Mouse (Mus musculus) adipocyte (in vitro differentiated cells): ENCODE results near the gene Krt222.
"Not testable (repeated sequence)": the region's sequence is repeated elsewhere in the genome, so short reads cannot be mapped to it uniquely, and the experiment has no call there.

Experiments used
- DNase-seq: peaks from one replicate; pipeline ENCODE4 v3.0.0-alpha.2; 2016; ENCODE audit warnings: low spot score

The Krt222 gene

DNA sequence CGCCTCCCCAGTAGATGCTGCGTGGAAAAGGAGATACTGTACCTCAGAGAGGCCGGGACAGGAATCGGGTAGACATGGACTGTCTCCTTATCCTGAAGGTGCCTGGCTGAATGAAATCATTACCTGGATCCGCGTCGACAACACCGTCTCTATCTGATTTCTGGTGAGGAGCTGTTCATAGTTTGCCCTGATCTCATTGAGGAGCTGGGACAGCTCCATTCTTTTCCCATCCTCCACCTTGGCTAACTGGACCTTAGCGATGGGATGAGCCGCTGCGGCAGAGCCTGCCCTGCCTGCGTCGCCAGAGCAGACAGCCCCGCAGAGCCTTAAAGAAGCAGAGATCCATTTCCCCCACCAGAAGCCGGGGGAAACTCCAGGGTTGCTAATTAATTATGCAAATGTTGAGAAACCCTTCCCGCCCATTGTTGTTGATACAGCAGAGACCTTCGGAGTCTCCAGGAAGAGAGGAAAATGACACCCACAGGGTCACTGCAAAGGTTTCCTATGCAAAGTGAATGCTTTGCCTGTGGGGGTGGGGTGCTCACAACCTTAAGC lies at the start of gene Krt222:
TSS of gene Krt222 (minus strand) at position 266 of the 555 bp plus-strand sequence.
- DNase-seq: no peak

DNA sequence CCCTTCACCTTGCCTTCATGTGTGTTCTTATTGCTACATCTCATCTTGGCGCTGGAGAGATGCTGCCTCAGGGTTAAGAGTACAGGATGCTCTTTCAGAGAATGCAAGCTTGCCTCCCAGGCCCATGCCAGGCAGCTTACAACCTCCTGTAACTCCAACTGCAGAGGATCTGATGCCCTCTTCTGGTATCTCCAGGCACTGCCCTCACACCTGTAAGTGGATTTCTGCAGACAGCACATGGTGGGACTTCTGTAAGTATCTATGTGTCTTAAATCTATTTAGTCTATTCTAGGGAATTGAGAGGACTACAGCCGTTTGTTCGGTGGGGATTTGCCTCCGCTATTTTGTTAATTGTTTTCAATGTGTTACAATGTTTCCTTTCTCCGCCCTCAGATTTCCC lies 49.0 kb upstream of the Krt222 start:
- DNase-seq: peak; percentile 7

DNA sequence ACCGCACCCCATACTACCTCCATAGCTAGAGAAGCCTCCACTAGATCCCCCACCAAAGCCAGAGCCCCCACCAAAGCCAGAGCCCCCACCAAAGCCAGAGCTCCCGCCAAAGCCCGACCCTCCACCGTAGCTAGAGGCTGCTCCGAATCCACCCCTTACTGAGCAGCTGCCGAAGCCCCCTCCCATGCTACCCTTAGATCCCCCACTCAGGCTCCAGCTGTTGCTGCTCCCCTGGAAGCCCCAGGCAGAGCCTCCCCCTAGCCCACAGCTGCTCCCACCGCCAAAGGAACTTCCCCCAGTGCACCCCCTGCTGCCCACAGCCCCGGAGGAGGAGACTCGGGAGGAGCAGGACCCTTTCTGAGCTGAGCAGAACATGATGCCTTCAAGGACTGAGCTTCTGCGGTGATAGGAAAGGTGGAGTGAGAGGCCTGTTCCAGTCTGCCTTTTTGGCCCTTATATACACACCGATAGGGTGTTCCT lies 41.0 kb upstream of the Krt222 start, which contains the start of gene Krt24:
TSS of gene Krt24 (minus strand) at position 430 of the 480 bp plus-strand sequence.
- DNase-seq: no peak

DNA sequence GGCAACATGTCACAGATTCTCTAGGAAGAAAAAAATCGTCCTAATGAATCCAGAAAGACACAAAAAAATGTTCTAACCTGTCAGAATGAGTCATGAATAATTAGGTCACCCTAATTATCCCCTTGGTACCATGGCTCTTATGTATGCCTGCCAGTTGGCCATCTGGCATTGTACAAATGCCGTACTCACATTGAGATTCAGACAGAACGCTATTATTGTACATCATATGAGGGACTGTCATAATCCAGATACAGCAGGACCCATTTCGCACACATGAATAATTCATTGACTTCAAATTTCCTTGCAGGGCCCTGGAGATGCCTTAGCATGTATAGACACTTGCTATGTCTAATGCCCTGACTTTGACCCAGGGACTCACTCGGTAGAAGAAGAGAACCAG lies 40.1 kb upstream of the Krt222 start:
- DNase-seq: no peak

DNA sequence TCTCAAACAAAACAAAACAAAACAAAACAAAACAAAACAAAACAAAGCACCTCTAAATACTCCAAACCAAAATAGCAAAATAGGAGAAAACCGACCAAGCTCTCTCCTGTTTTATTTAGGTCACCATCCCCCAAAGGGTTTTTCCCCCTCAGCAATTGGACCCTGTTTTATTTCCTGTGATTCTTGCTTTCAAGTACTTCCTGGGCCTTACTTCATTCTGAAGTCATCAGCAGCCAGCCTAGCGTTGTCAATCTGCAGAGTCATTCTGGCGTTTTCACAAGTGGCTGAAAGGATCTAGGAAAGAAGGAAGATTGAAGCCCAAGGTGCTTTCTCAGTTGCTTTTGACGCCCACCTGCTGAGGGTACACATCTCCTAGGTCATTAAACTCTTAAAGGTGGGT lies 39.4 kb upstream of the Krt222 start:
- DNase-seq: no peak

DNA sequence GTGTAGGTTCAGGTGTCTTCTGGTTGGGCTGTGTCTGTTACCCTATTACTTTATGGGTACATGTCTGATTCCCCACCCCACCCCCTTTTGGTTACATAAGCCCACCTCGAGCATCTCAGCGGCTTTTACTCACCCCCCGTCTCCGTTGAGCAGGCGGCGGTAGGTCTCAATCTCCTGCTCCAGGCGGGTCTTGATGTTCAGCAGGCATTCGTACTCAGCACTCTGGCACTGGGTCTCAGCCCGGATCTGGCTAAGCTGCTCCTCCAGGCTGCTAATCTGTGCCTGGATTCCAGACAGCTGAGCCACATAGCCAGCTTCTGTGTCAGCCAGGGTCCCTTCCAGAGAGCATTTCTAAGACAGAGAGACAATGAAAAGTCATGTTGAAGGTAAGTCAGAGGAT lies 37.2 kb upstream of the Krt222 start:
- DNase-seq: no peak

DNA sequence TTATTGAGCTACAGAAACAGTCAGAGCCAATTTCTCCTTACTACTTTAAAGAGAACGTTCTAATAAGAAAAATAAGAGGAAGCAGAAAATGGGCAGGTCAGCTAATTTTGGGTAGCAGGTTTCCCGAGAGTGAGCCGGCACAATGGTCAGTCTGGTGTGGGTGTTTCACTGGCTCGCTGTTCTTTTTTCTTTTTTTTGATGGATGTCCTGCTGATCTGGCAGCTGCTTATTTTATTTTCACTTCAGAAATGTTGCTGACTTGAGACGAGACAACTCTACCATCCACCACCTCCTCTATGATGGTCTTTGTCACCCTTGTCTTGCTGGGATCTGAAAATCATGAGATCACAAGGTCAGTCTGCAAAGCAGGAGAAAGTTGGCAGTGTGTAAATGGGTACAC lies 36.1 kb upstream of the Krt222 start:
- no peak for DNase-seq

DNA sequence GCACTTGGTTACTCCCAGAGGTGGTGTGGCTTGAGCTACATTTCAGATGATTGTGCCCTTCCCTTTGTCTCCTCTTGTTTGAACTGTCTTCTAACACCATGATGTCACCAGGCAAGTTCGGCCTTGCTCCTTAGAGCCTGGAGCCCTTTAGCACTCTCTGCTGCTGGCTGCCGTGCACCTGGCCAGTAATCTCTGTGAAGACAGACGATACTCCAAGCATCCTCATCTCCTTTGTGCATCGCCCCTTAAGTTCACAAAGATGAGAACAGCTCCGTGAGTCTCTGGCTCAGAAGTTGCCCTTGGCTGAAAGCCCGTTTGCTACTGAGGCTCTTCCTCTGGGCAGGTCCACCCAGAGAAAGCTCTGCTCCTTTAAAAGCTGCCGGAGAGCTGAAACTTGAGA lies 32.9 kb upstream of the Krt222 start:
- no peak for DNase-seq

DNA sequence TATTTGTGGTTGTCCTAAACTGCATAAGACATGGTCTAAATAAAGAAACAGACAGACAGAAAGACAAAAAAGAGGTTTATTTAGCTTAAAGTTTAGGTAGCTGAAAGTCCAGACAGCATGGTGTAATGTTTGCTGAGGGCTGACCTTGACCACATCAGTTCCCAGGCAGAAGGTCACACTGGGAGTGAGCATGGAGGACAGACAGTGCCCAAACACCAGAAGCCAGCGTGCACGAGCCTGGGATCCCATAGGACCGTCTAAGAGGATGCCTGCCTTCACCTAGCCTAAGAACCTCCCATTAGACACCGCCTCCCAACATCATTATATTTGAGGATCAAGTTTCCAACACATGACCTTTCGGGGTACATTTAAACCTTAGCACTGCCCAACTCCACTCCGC lies 31.7 kb upstream of the Krt222 start:
- no peak for DNase-seq

DNA sequence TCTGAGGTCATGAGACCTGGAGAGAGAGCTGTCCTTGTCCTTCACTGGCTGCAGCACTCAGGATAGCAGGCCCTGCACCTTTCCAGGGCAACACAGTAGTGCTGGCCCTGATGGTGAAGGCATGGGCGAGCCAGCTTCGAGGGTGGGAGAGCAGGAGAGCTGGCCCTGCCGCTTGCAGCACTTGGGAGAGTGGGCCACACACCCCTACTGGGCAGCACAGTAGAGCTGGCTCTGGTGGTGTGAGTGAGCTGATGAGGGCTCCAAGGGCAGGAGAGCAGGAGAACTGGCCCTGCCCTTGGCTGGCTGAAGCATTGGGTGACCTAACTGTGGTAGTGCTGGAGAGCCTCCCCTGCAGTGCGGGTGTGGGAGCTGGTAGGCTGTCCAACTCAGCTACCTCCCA lies 28.8 kb upstream of the Krt222 start:
- DNase-seq: no peak

DNA sequence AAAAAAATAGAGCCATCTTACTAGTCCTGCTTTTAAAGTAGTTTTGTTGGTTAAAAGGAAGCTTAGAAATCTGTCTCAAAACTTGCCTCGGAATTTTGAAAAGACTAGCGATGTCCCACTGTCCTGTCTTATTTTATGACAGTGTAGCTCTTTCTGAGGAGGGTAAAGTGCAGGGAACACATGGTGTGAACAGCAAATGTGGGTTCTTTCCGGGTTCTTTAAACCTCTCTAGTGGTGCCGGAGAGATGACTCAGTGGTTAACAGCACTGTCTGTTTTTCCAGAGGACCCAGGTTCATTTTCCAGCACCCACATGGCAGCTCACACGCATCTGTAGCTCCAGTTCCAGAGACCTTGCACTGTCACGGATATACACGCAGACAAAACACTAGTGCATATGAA lies 25.3 kb upstream of the Krt222 start:
- no peak for DNase-seq

DNA sequence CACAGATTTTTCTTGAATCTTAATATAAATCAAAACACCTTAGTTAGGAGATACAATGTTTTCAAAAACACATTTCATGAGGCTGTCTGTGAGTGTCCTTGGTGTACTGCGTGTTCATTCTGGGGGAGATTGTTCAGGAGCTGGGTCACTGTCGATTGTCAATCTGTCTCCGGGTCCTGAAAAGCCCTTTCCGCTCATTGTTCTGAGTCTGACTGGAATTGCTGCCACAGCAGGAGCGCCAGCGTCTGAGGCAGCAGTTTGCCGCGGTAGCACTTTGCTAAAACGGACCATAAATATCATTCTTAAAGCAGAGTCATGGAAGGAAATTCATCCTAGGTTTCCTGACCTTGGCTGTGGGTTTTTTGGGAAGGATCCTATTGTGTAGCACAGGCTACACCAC lies 21.9 kb upstream of the Krt222 start:
- DNase-seq: no peak

DNA sequence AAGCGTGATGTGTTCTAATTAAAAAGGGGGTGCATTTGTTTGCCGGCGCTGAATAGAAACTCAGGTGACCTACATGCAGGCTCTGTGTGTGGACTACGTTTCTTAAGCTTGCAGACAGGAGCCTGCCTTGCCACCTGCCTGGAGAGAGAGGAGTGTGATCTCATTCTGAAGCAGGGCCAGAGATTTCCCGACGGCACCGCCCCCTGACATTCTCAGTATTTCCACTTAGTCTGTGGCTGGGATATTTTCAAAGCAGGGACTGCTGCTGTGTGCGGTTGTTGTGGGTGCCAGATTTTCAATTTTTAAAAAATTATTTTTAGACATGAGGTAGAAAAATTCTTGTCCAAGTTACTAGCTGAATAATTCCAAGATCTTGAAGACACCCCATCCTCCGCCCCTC lies 21.3 kb upstream of the Krt222 start:
- no peak for DNase-seq

DNA sequence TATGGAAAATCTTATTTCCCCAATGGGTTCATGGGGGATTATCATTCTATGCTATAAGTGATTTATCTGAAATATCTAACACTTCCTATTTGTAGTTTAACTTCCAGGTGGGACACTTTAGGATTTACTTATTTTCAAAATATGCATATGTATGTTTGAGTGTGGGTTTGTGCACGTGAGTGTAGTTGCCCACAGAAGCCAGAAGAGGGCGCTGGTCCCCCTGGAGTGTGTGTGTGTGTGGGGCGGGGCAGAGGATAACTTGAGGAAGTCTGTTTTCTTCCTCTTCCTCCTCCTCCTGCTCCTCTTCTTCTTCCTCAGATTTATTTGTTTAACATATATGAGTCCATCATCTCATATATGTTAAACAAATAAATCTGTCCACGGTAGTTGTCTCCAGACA lies 12.3 kb upstream of the Krt222 start:
- DNase-seq: no peak

DNA sequence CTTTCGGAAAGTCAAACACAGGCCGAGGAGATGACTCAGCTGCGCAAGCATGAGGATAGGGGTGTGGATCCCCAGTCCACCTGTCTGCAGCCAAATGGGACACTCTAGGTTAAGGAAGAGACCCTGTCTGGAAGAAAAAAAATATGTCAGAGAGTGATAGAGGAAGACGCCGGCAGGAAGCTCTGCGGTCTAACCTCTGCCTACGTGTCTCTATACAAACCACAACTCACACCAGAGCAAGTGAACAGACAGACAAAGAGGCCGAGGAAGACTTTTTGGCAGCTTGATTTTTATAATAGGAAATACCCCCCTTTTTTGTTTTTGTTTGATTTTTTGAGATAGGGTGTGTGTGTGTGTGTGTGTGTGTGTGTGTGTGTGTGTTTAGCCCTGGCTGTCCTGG lies 11.4 kb upstream of the Krt222 start:
- no peak for DNase-seq

DNA sequence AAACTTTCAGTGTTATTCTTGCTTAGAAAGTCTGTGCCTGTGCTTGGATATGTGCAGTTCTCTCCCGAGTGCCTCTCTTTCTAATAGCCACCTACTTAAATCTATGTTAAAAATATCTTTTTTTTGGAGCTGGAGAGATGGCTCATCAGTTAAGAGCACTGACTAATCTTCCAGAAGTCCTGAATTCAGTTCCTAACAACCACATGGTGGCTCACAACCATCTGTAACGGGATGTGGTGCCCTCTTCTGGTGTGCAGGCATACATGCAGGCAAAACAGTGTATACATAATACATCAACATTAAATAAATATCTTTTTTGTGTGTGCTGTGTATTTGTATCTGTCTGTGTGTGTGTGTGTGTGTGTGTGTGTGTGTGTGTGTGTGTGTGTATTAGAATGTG lies 10.0 kb upstream of the Krt222 start:
- DNase-seq: no peak

DNA sequence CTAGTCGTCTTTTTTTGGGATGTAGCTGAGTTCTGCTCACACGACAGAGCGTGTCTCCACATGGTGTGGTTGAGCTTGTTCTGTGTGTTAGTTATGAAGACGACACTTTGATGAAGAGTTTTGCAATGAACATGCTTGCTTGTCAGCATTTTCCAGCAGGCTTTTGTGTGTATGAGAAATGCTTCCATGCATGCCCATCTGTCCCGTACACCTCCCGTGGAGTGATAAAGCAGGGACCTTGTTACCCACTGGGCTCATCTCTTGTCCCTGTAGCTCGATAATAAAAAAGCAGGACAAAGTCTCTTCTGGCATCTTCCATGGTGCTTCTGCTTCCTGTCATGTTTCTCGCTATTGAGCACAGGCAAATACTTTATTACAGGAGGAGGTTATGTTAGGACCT lies 8.8 kb upstream of the Krt222 start:
- no peak for DNase-seq

DNA sequence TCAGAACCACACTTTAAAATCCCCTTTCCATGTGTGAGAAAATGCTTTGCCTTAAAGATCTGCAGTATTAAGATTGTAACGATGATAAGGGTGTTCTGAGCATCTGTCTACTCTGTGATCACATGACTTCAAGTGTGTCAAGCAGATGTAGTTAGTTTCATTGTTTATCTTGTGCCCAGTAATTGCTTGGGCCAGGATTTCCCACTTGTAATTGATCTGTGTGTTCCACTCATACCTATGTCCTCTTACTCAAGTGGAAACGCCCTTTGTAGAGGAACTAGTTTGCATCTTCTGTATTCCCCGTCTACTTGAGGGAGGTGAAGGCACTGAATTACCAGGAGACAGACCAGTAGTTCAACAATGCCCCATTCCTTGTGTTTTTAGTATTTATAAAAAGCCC lies 6.8 kb upstream of the Krt222 start:
- DNase-seq: no peak

DNA sequence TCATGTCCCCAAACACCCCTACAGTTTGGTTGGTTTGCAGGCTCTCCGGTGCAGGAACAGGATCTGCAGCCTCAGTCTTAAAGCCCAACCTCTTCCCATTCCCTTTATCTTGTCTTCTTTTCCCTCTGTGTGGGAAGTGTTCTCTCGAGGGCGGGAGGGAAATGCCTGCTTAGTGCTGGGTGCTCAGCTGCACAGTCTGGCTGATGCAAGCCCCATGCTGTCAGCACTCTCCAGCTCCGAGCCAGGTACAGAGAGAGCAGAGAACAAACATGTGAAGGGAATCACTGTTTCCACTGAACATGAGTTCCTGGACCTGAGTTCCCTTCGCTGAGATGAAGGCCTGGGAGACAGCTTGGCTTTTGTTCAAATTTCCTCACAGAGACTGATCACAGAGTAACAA lies 6.4 kb upstream of the Krt222 start:
- DNase-seq: no peak

DNA sequence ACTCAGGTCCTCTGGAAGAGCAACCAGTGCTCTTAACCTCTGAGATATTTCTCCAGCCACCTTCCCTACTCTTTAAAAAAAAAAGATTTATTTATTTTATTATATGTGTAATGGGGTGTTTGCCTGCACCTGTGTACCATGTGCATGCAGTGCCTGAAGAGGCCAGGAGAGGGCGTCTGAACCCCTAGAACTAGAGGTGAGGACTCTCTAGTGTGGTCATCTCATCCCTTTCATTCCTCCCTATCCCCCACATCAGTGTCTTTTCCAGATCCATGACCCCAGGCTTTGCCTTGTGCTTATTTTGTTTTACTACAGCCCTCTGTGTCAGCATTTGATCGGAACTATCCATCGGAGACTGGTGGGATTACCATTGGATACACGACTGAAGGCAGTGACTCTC lies 5.2 kb upstream of the Krt222 start:
- no peak for DNase-seq

DNA sequence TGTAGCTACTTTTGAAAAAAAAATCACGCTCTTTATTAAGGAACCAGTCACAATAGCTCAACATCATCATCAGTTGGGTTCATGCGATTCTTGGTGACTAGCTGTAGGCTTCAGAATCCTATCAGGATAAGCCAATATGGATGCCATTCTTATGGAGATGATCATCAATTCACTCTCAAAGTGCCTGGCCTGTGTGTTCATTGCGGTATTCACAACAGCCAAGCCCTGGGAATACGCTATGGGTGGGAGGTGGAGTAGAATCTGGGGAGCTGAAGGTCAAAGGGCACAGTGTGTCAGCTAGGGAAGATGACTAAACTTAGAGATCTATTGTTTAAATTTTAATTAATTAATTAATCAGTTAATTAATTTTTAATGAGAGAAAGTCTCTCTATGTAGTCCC lies 4.0 kb upstream of the Krt222 start:
- DNase-seq: no peak

DNA sequence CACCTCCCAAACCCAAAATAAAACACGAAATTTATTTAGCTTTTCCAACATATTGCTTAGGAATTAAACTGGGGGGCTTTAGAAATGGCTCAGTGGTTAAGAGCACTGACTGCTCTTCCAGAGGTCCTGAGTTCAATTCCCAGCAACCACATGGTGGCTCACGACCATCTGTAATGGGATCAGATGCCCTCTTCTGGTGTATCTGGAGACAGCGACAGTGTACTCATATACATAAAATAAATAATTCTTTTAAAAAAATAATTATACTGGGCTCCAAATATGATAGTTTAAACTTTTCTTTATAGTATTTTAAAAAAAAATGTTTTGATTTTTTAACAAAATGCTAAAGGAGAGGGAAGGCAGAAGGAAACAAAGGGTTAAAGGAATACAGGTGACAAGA lies 634 bp upstream of the Krt222 start:
- not testable (repeated sequence) for DNase-seq

DNA sequence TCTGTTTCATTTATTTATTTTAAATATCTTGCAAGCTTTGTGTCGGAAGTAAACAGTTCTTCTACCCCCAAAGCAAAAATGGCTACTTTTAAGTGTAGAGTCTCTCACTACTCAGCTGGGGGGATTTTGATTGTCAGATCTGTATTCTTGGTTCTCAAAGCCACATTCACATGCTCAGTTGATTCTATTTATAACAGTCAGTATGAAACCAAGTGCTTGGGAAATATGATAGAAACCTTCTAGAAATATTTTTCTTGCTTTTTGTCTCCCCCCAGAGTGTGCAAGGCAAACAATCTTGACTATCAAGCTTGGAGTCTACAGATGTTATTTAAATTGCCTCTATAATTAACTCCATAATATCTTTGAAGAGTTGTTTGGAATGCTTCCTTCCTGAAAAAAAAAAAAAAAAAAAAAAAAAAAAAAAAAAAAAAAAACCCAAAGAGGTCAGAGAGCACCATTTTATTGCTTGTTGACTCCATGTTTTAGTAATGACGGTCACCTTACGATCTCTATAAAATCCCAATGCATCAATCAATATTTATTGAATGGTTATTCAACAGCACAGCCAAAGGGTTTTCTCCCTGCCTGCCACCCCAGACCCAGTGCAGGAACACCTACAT lies 575 bp downstream of the Krt222 start:
- DNase-seq: no peak

DNA sequence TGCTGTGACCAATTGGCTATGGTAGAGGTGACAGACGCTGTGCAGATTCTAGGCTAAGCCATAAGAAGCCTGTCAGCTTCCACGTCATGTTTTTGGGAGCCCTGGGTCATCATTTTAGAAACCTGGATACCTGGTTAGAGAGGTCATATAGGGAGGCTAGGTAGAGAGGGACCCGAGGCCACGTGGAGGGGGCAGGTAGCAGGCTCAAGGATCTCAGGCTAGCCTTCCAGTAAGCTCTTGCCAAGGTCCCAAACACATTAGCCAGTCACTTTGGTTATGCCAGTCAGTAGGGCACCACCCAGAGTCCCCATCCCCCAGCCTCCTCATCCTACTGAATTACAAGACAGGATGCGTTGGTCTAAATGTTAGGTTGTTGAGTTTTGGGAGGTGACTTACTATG lies 1.8 kb downstream of the Krt222 start:
- DNase-seq: no peak
